Mouse (Mus musculus) intestine, embryonic 15.5 days (tissue): Measurements from ENCODE around the gene Phf2. TPM values are rescaled to one million over a fixed set of nuclear protein-coding genes. Genes with fewer than 3 reads are reported as not detected.

ENCODE experiments used
- ATAC-seq: fragments of 200-750 bp; cut with Nextera tagmentation; 2 replicates; pipeline ENCODE4 v1.8.0; 2017; ENCODE audit warnings: moderate TSS enrichment, moderate library complexity
- H3K27ac ChIP-seq: fragments of 300-500 bp; sonication (generic); 2 replicates; pipeline ENCODE4 v1.5.1; 2015; ENCODE audit warnings: mild to moderate bottlenecking, inconsistent platforms
- H3K27me3 ChIP-seq: fragments of 300-500 bp; sonication (generic); replicated peaks from 2 replicates; pipeline ENCODE4 v1.6.1; 2015; ENCODE audit warnings: inconsistent platforms
- H3K36me3 ChIP-seq: fragments of 300-500 bp; sonication (generic); 2 replicates; pipeline ENCODE4 v1.6.1; 2015; ENCODE audit warnings: inconsistent platforms
- H3K4me1 ChIP-seq: fragments of 300-500 bp; sonication (generic); replicated peaks from 2 replicates; pipeline ENCODE4 v1.6.1; 2015; ENCODE audit warnings: inconsistent platforms
- H3K4me2 ChIP-seq: fragments of 300-500 bp; sonication (generic); replicated peaks from 2 replicates; pipeline ENCODE4 v1.6.1; 2015; ENCODE audit warnings: mild to moderate bottlenecking, inconsistent platforms
- H3K4me3 ChIP-seq: fragments of 300-500 bp; sonication (generic); replicated peaks from 2 replicates; pipeline ENCODE4 v1.5.1; 2015; ENCODE audit warnings: inconsistent platforms
- H3K9ac ChIP-seq: fragments of 300-500 bp; sonication (generic); 2 replicates; pipeline ENCODE4 v1.6.1; 2015; ENCODE audit warnings: inconsistent platforms
- H3K9me3 ChIP-seq: fragments of 300-500 bp; sonication (generic); 2 replicates; pipeline ENCODE4 v1.6.1; 2016; ENCODE audit warnings: inconsistent platforms
- WGBS: fragments of 180-500 bp; shearing (Covaris S2); methylation state at CpG from one replicate; pipeline ENCODE4 v1.1.7; 2015; 5-methylcytosine and 5-hydroxymethylcytosine counted together
- polyA plus RNA-seq: library from polyadenylated mRNA; unstranded; fragments of >200 nt; fragmentation: Nextera tagmentation; extraction: Ambion mirVana; gene quantifications from 2 replicates; pipeline ENCODE4 v1.2.1, GENCODE M21; 2015

Gene Phf2
- polyA plus RNA-seq, 1 experiment from 2014 or later, result 5.5 TPM

- H3K4me3 ChIP-seq, result no peak overlapping the region
- H3K36me3 ChIP-seq, result no peaks in the 10 kb centered on the region
- no peak for ATAC-seq
- no peak overlapping the region for H3K4me2 ChIP-seq
- no peak overlapping the region for H3K27ac ChIP-seq
- WGBS, result 71% methylated on average over 5 of the region's 5 CpGs
- H3K9me3 ChIP-seq, result no peaks in the 10 kb centered on the region
- H3K9ac ChIP-seq, result no peak overlapping the region
- H3K4me1 ChIP-seq, result peaks cover 27% of the 10 kb centered on the region
- H3K27me3 ChIP-seq, result no peaks in the 10 kb centered on the region
These were observed 1.8 kb upstream of the Phf2 start for GRCm38 (mm10) chr13:48872726-48873125.

- Histone ChIP-seq H3K27ac (no peak overlapping the region), H3K9me3 (no peaks in the 10 kb centered on the region), H3K27me3 (no peaks in the 10 kb centered on the region), H3K4me1 (peaks cover 30% of the 10 kb centered on the region), H3K36me3 (no peaks in the 10 kb centered on the region), H3K4me3 (peak overlapping the region; percentile 90), H3K9ac (peak overlapping the region; percentile 99; the same call in 1 of the 2 replicates), H3K4me2 (peak overlapping the region; percentile 87)
- 53% methylated on average over 7 of the region's 7 CpGs for WGBS
- ATAC-seq, result 0 out of 2 replicates have a peak, but pooled peaks have one; percentile 8
These were observed 1.1 kb upstream of the Phf2 start for GRCm38 (mm10) chr13:48871887-48872606.

GRCm38 (mm10) chr13:48869950-48870770 is 759 bp downstream of the Phf2 start:
- under 1% methylated on average over 72 of the region's 102 CpGs for WGBS

GRCm38 (mm10) chr13:48869600-48869949 is 1.3 kb downstream of the Phf2 start:
- Histone ChIP-seq H3K9ac (peak overlapping the region; percentile 99), H3K4me2 (peak overlapping the region; percentile 83), H3K9me3 (no peaks in the 10 kb centered on the region), H3K4me1 (peaks cover 35% of the 10 kb centered on the region), H3K4me3 (peak overlapping the region; percentile 90), H3K27ac (peak overlapping the region; percentile 95), H3K36me3 (no peaks in the 10 kb centered on the region), H3K27me3 (no peaks in the 10 kb centered on the region)
- peak; percentile 42 for ATAC-seq
- WGBS, result 12% methylated on average over 5 of the region's 5 CpGs

More at GRCm38 (mm10) chr13:48869950-48870770, 759 bp downstream of the Phf2 start:
- H3K9ac ChIP-seq, result peak overlapping the region; percentile 99
- H3K4me2 ChIP-seq, result peak overlapping the region; percentile 83
- peak; percentile 41 for ATAC-seq
- peak overlapping the region; percentile 95 for H3K27ac ChIP-seq
- no peaks in the 10 kb centered on the region for H3K36me3 ChIP-seq
- H3K4me3 ChIP-seq, result peak overlapping the region; percentile 90
- H3K27me3 ChIP-seq, result no peaks in the 10 kb centered on the region
- peaks cover 35% of the 10 kb centered on the region for H3K4me1 ChIP-seq
- no peaks in the 10 kb centered on the region for H3K9me3 ChIP-seq

GRCm38 (mm10) chr13:48869088-48869487 is 1.8 kb downstream of the Phf2 start:
- Histone ChIP-seq H3K4me2 (peak overlapping the region; percentile 83), H3K27ac (peak overlapping the region; percentile 95), H3K4me1 (peaks cover 35% of the 10 kb centered on the region), H3K27me3 (no peaks in the 10 kb centered on the region), H3K9me3 (no peaks in the 10 kb centered on the region), H3K9ac (peak overlapping the region; percentile 99), H3K36me3 (no peaks in the 10 kb centered on the region), H3K4me3 (peak overlapping the region; percentile 90)
- WGBS, result 15% methylated on average over 5 of the region's 5 CpGs
- 0 out of 2 replicates have a peak, but pooled peaks have one; percentile 6 for ATAC-seq

- Histone ChIP-seq H3K4me1 (peaks cover 36% of the 10 kb centered on the region), H3K9ac (no peak overlapping the region), H3K36me3 (no peaks in the 10 kb centered on the region), H3K4me2 (no peak overlapping the region), H3K27ac (no peak overlapping the region), H3K9me3 (no peaks in the 10 kb centered on the region), H3K4me3 (no peak overlapping the region), H3K27me3 (no peaks in the 10 kb centered on the region)
- ATAC-seq, result no peak
- WGBS, result 69% methylated on average over 12 of the region's 12 CpGs
These were observed 6.1 kb downstream of the Phf2 start for GRCm38 (mm10) chr13:48864673-48865356.

GRCm38 (mm10) chr13:48863556-48863955 is 7.4 kb downstream of the Phf2 start:
- no peaks in the 10 kb centered on the region for H3K36me3 ChIP-seq
- no peak for ATAC-seq
- H3K27ac ChIP-seq, result no peak overlapping the region
- no peaks in the 10 kb centered on the region for H3K27me3 ChIP-seq
- no peak overlapping the region for H3K4me2 ChIP-seq
- 51% methylated on average over 9 of the region's 9 CpGs for WGBS
- no peak overlapping the region for H3K4me3 ChIP-seq
- no peaks in the 10 kb centered on the region for H3K9me3 ChIP-seq
- no peak overlapping the region for H3K9ac ChIP-seq
- peaks cover 38% of the 10 kb centered on the region for H3K4me1 ChIP-seq

- H3K27me3 ChIP-seq, result no peaks in the 10 kb centered on the region
- ATAC-seq, result no peak
- no peak overlapping the region for H3K4me2 ChIP-seq
- H3K36me3 ChIP-seq, result no peaks in the 10 kb centered on the region
- H3K27ac ChIP-seq, result no peak overlapping the region
- no peaks in the 10 kb centered on the region for H3K9me3 ChIP-seq
- no peak overlapping the region for H3K9ac ChIP-seq
- no peak overlapping the region for H3K4me3 ChIP-seq
- 97% methylated on average over 1 of the region's 1 CpGs for WGBS
- peaks cover 43% of the 10 kb centered on the region for H3K4me1 ChIP-seq
These were observed 9.0 kb downstream of the Phf2 start for GRCm38 (mm10) chr13:48861913-48862312.

GRCm38 (mm10) chr13:48858779-48859178 is 12.1 kb downstream of the Phf2 start:
- Histone ChIP-seq H3K9ac (no peak overlapping the region), H3K4me3 (no peak overlapping the region), H3K9me3 (no peaks in the 10 kb centered on the region), H3K4me1 (peaks cover 56% of the 10 kb centered on the region), H3K36me3 (no peaks in the 10 kb centered on the region), H3K27me3 (no peaks in the 10 kb centered on the region), H3K27ac (no peak overlapping the region), H3K4me2 (no peak overlapping the region)
- 62% methylated on average over 4 of the region's 4 CpGs for WGBS
- no peak for ATAC-seq

- no peak for ATAC-seq
- no peak overlapping the region for H3K4me2 ChIP-seq
- no peak overlapping the region; the same call in 1 of the 2 replicates for H3K9ac ChIP-seq
- WGBS, result 62% methylated on average over 6 of the region's 6 CpGs
- H3K27ac ChIP-seq, result no peak overlapping the region
- no peak overlapping the region for H3K4me3 ChIP-seq
- H3K36me3 ChIP-seq, result no peaks in the 10 kb centered on the region
- H3K4me1 ChIP-seq, result peaks cover 55% of the 10 kb centered on the region
- no peaks in the 10 kb centered on the region for H3K27me3 ChIP-seq
- no peaks in the 10 kb centered on the region for H3K9me3 ChIP-seq
These were observed 12.9 kb downstream of the Phf2 start for GRCm38 (mm10) chr13:48858054-48858453.

- ATAC-seq, result no peak
- Histone ChIP-seq H3K4me1 (peaks cover 59% of the 10 kb centered on the region), H3K9ac (no peak overlapping the region)
These were observed 13.5 kb downstream of the Phf2 start for GRCm38 (mm10) chr13:48857246-48857932.

More at GRCm38 (mm10) chr13:48857246-48857932, 13.5 kb downstream of the Phf2 start:
- no peaks in the 10 kb centered on the region for H3K27me3 ChIP-seq
- H3K9me3 ChIP-seq, result no peaks in the 10 kb centered on the region
- no peaks in the 10 kb centered on the region for H3K36me3 ChIP-seq
- H3K4me3 ChIP-seq, result no peak overlapping the region
- 33% methylated on average over 7 of the region's 7 CpGs for WGBS
- no peak overlapping the region for H3K4me2 ChIP-seq
- no peak overlapping the region for H3K27ac ChIP-seq
